Mouse (Mus musculus) liver, postnatal 0 days (tissue): ENCODE measurements at regions not wholly inside any gene's neighbourhood (a gene's known extent, or its start where the extent isn't known, plus 50 kb on each side); places are given as distances from the start of the nearest gene placed in this dataset.

Experiments
- ATAC-seq: fragments of 200-750 bp; cut with Nextera tagmentation; 2 replicates; pipeline ENCODE4 v1.8.0; 2017; ENCODE audit warnings: mild to moderate bottlenecking, moderate library complexity
- DNase-seq: peaks from one replicate; pipeline ENCODE4 v3.0.0-alpha.2; 2016
- H3K27ac ChIP-seq: fragments of 300-500 bp; sonication (generic); 2 replicates; pipeline ENCODE4 v1.5.1; 2014; ENCODE audit warnings: antibody characterized with exemption, moderate library complexity, mild to moderate bottlenecking, low read depth
- H3K27me3 ChIP-seq: fragments of 300-500 bp; sonication (generic); 2 replicates; pipeline ENCODE4 v1.6.1; 2014; ENCODE audit warnings: low read length, control low read depth, mixed read lengths; ENCODE audit not compliant: insufficient read depth
- H3K36me3 ChIP-seq: fragments of 300-500 bp; sonication (generic); replicated peaks from 2 replicates; pipeline ENCODE4 v1.6.1; 2014; ENCODE audit warnings: mild to moderate bottlenecking, control low read depth, low read length, moderate library complexity, mixed read lengths; ENCODE audit not compliant: insufficient read depth
- H3K4me1 ChIP-seq: fragments of 300-500 bp; sonication (generic); 2 replicates; pipeline ENCODE4 v1.6.1; 2014; ENCODE audit warnings: antibody characterized with exemption, mild to moderate bottlenecking, control low read depth; ENCODE audit not compliant: insufficient read depth
- H3K4me2 ChIP-seq: fragments of 300-500 bp; sonication (generic); 2 replicates; pipeline ENCODE4 v1.6.1; 2014; ENCODE audit warnings: low read depth, mild to moderate bottlenecking, low read length, moderate library complexity, mixed read lengths
- H3K4me3 ChIP-seq: fragments of 300-500 bp; sonication (generic); 2 replicates; pipeline ENCODE4 v1.5.1; 2014; ENCODE audit warnings: low read depth, low read length
- H3K9ac ChIP-seq: fragments of 300-500 bp; sonication (generic); replicated peaks from 2 replicates; pipeline ENCODE4 v1.6.1; 2014; ENCODE audit warnings: mild to moderate bottlenecking, moderate library complexity
- H3K9me3 ChIP-seq: fragments of 300-500 bp; sonication (generic); 2 replicates; pipeline ENCODE4 v1.6.1; 2016; ENCODE audit warnings: mild to moderate bottlenecking, control low read depth, low read length, mixed read lengths
- CTCF ChIP-seq: sonication (generic); IDR thresholded peaks from 2 replicates; pipeline ENCODE4 v1.5.1; 2016; ENCODE audit warnings: antibody characterized with exemption, low read depth
- EP300 ChIP-seq: IDR thresholded peaks from 2 replicates; pipeline ENCODE4 v1.6.1; 2016; ENCODE audit warnings: antibody characterized with exemption, low read depth, mild to moderate bottlenecking
- WGBS: fragments of 180-500 bp; shearing (Covaris S2); extraction: QIAGEN DNeasy Blood & Tissue Kit; methylation state at CpG from one replicate; pipeline ENCODE4 v1.1.7; 2014; ENCODE audit not compliant: insufficient replicate concordance; 5-methylcytosine and 5-hydroxymethylcytosine counted together

DNA sequence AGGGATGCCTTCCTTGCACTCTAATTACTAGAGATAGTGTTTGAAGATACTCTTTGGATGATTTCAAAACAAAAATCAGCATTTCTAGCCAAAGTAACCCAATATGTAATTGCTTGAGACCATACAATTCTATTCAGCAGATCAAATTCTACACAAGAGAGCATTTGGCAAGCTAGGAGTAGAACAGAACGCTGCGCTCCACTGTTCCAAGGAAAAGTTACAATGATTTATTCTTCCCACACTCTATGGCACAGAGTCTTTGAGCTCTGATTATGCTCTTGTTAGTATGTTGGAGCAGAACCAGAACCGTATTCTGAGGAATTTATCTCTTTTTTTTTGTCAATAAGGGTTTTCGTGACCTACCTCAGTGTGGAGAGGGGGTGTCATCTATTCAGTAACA is 130.2 kb upstream of the Itga1 start:
- Histone ChIP-seq H3K4me2 (no peak overlapping the region), H3K27me3 (no peaks in the 10 kb centered on the region), H3K36me3 (no peaks in the 10 kb centered on the region), H3K9me3 (no peaks in the 10 kb centered on the region), H3K9ac (no peak overlapping the region), H3K4me3 (no peak overlapping the region), H3K4me1 (no peaks in the 10 kb centered on the region), H3K27ac (no peak overlapping the region)
- TF ChIP-seq CTCF (no peak), EP300 (no peak)
- ATAC-seq (no peak), DNase-seq (no peak)
- WGBS: 80% methylated on average over 4 of the region's 4 CpGs

DNA sequence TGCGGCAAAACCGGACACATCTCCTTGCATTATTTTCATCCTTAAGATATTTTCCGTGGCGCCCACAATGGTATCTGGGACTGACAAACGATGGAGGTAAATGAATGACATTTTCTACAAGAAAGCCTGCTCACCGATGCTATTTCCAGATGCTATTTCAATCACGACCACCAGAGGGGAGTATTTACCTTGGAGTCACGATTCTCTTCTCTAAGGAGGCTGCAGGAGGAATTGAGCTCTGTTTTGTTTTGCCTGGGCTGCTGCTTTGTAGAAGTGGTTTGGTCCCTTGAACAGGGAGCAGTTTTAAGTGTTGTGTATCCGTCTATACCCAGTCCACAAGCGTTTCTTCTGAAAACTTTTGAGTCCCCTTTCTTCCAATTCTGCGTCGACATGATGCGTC is 128.7 kb upstream of the Itga1 start:
- H3K9me3 ChIP-seq: no peaks in the 10 kb centered on the region
- no peak overlapping the region for H3K4me3 ChIP-seq
- H3K27me3 ChIP-seq: no peaks in the 10 kb centered on the region
- no peak overlapping the region for H3K9ac ChIP-seq
- no peak overlapping the region for H3K4me2 ChIP-seq
- H3K36me3 ChIP-seq: no peaks in the 10 kb centered on the region
- ATAC-seq (no peak), DNase-seq (peak; percentile 30)
- no peaks in the 10 kb centered on the region for H3K4me1 ChIP-seq
- no peak for TF ChIP-seq EP300
- TF ChIP-seq CTCF: peak; percentile 81
- H3K27ac ChIP-seq: no peak overlapping the region
- 25% methylated on average over 13 of the region's 13 CpGs for WGBS

DNA sequence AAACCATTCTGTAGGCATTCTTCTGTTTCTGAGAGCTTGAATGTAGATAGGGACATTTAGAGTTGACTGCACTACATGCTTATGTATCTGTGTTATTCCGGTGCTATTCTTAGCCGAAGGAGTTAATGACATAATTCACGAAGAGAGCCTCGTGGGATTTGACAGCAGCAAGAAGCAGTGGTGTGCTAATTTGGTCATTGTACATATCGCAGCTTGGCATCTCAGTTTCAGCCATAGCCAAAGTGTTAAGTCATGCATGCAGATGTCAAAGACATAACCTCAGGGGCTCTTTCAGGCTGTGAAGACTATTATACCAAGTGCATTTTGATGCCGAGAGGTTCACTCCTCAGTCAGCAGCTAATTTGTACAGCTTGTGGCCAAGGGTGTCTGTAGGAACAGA is 125.1 kb upstream of the Itga1 start:
- Histone ChIP-seq H3K27ac (no peak overlapping the region), H3K4me3 (no peak overlapping the region), H3K4me2 (no peak overlapping the region), H3K9me3 (no peaks in the 10 kb centered on the region), H3K4me1 (no peaks in the 10 kb centered on the region), H3K36me3 (no peaks in the 10 kb centered on the region), H3K9ac (no peak overlapping the region), H3K27me3 (no peaks in the 10 kb centered on the region)
- no peak for ATAC-seq
- no peak for DNase-seq
- TF ChIP-seq EP300 (no peak), CTCF (no peak)
- WGBS: 62% methylated on average over 6 of the region's 6 CpGs

DNA sequence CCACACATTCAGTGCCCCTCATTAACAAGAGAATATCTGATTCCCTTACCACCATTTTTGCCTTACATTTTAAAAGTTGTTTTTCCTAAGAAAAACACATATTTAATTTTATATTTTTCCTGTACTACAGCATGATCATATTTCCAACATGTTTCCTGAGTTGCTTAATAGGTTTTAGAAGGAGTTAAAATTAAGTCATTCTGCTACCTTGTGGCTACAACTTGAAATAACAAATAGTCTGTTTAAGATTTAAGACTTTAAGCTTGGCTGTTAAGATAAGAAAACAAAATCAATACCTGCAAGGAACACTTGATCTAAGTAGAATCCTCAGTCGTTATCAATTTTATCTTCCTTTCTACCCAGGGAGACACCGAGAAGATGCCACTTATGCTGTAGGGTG is 117.9 kb upstream of the Itga1 start:
- ATAC-seq: no peak
- no peaks in the 10 kb centered on the region for H3K27me3 ChIP-seq
- no peak for TF ChIP-seq EP300
- TF ChIP-seq CTCF: 0 out of 2 replicates have a peak, but pooled peaks have one; percentile 16
- H3K4me2 ChIP-seq: no peak overlapping the region
- H3K27ac ChIP-seq: no peak overlapping the region
- H3K4me3 ChIP-seq: no peak overlapping the region
- H3K9ac ChIP-seq: no peak overlapping the region
- H3K36me3 ChIP-seq: no peaks in the 10 kb centered on the region
- no peaks in the 10 kb centered on the region for H3K9me3 ChIP-seq
- no peaks in the 10 kb centered on the region for H3K4me1 ChIP-seq
- WGBS: 40% methylated on average over 2 of the region's 2 CpGs
- no peak for DNase-seq

DNA sequence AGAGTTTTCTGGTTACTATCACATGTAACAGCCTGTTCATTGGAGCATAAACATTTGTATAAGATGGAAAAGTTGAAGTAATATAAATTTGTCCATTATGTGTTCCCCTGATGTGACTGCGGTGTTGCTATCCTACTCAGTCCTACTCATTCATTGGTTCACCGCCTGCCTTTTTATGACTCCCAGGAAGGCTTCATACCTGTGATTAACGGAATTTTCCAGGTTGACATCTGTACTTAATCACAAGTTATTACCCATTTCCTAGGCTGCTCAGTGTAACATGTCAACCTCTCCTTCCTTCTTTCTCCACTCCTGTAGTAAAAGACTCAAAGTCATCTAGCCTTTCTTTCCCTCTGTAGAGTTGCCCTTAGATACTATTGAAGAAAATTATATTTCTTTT is 109.5 kb upstream of the Itga1 start:
- ATAC-seq (no peak), DNase-seq (no peak)
- Histone ChIP-seq H3K4me3 (no peak overlapping the region), H3K27ac (no peak overlapping the region), H3K9ac (no peak overlapping the region), H3K4me2 (no peak overlapping the region), H3K36me3 (no peaks in the 10 kb centered on the region), H3K4me1 (no peaks in the 10 kb centered on the region), H3K27me3 (no peaks in the 10 kb centered on the region), H3K9me3 (no peaks in the 10 kb centered on the region)
- TF ChIP-seq CTCF (no peak), EP300 (no peak)
- WGBS: 90% methylated on average over 3 of the region's 3 CpGs

DNA sequence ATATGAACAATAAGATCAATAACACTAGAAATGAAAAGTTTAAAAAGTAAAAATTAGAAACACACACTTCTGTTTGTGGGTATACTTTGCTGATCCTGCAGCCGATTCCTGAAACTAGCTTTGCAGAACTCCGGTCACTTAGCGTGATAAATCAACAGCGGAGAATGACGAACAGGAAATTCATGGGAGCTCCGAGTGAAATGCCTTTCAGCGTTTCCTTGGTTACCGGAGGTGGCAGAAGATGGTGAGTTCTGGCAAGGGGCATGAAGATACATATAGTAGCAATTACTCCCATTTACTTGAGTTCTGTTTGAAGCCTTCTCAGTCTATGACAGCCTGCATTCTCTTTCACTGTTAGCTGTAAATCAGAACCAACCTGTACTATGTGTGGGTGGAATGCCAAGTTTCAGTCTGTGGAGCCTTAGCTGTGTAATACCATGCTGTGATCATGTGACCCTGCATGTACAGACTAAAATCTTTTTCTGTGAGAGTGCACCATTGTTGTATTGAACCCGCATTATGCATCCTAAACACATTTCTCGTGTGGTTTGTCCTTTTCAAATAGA is 109.0 kb upstream of the Itga1 start:
- Histone ChIP-seq H3K36me3 (no peaks in the 10 kb centered on the region), H3K9ac (no peak overlapping the region), H3K4me3 (no peak overlapping the region), H3K27ac (no peak overlapping the region), H3K27me3 (no peaks in the 10 kb centered on the region), H3K4me2 (no peak overlapping the region), H3K9me3 (no peaks in the 10 kb centered on the region), H3K4me1 (no peaks in the 10 kb centered on the region)
- no peak for ATAC-seq
- no peak for DNase-seq
- TF ChIP-seq EP300: no peak
- no peak for TF ChIP-seq CTCF
- 54% methylated on average over 10 of the region's 10 CpGs for whole genome bisulfite sequencing
